Mouse (Mus musculus): ENCODE results near the gene Gm10471.
A peak's percentile ranks its signal among the peaks of the same experiment; 100 is the strongest.
"Not testable (repeated sequence)": the region's sequence is repeated elsewhere in the genome, so short reads cannot be mapped to it uniquely, and the experiment has no call there.

Gm10471 gene

GRCm38 (mm10) chr5:26089191-26089590 lies at the start of gene Gm10471:
TSS of gene Gm10471 (minus strand) at chr5:26089291.
- DNase-seq (ENCODE audit: low read depth, low spot score) = not testable (repeated sequence)

- not testable (repeated sequence) for DNase-seq (ENCODE audit: low read depth, low spot score)
These were observed 32.2 kb upstream of the Gm10471 start, which contains the start of gene Gm10220 for GRCm38 (mm10) chr5:26121321-26121720. TSS of gene Gm10220 (minus strand) at chr5:26121421.

GRCm38 (mm10) chr5:26105262-26105661 lies 16.2 kb upstream of the Gm10471 start, which contains the start of gene 5031410I06Rik:
TSS of gene 5031410I06Rik (minus strand) at chr5:26105362.
- DNase-seq (ENCODE audit: low read depth, low spot score) = not testable (repeated sequence)

- DNase-seq (ENCODE audit: low read depth, low spot score) = peak; percentile 1
These were observed 10.1 kb downstream of the Gm10471 start for GRCm38 (mm10) chr5:26079023-26079422.

GRCm38 (mm10) chr5:26070716-26071115 lies 18.4 kb downstream of the Gm10471 start:
- DNase-seq (ENCODE audit: low read depth, low spot score) = no peak

- not testable (repeated sequence) for DNase-seq (ENCODE audit: low read depth, low spot score)
These were observed 30.6 kb downstream of the Gm10471 start, which contains the start of gene Gm7347 for GRCm38 (mm10) chr5:26058481-26058880. TSS of gene Gm7347 (minus strand) at chr5:26058581.

GRCm38 (mm10) chr5:26039458-26039857 lies 49.6 kb downstream of the Gm10471 start, which contains the start of gene Speer4a:
TSS of gene Speer4a (minus strand) at chr5:26039558.
- DNase-seq (ENCODE audit: low read depth, low spot score) = not testable (repeated sequence)

All from 3T3-L1 (cell line).